Mouse (Mus musculus): Measurements from ENCODE around the gene Smim4.

Smim4 gene

DNA sequence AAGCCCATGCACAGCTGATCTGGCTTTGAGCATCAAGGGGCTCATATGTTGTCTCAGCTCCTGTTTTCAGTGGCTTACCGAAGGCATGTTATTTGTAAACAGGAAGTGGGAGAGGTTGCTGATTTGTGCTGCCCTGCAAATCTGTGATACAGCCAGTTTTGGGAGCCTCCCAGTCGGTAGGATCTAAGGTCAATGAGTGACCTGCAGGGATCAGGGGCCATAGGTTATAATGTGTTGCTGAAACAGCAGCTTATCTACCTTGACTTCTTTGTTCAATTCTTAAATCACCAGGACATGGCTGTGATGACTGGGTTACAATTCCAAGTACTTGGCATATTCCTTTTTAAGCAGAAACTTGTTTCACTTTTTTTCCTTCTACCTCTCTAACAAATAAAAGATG, 13.2 kb downstream of the Smim4 start:
- no peak for DNase-seq (ENCODE audit: low spot score)

DNA sequence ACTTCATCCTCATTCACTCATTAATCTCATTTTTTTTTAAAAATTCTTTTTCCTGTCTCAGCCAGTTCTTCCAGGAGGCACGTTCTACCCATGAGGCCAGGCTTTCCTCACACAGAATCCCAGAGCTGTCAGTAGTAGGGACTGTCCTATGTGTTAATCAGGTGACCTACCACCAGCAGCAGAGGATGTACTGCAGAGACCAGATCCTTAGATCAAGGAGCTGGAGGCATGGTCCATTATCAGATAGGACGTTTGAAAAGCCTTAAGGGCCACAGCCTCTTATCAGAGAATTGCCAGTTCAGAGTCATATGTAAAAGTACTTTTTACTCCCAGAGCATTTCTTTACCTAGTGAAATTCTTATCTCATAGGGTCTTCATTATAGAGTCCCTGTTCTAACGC, 14.7 kb downstream of the Smim4 start:
- no peak for DNase-seq (ENCODE audit: low spot score)

DNA sequence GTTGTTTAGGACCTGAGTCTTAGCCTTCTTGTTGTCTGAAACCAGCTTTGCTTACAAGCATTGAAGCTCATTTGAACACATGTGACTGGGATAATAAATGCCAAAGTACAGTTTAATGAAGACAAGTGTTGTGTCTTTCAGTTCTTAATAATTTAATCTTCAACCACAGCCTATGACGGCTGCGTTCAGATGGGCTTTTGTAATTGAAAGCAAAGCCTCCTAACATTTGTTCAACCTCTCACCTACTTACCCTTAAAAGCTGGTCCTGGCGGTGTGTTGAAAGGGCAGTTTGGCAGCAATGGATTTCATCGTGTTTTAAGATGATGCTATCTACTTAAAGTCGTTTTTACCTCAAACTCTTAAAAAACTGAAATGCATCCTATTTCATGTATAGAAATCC, 16.6 kb downstream of the Smim4 start:
- no peak for DNase-seq (ENCODE audit: low spot score)

DNA sequence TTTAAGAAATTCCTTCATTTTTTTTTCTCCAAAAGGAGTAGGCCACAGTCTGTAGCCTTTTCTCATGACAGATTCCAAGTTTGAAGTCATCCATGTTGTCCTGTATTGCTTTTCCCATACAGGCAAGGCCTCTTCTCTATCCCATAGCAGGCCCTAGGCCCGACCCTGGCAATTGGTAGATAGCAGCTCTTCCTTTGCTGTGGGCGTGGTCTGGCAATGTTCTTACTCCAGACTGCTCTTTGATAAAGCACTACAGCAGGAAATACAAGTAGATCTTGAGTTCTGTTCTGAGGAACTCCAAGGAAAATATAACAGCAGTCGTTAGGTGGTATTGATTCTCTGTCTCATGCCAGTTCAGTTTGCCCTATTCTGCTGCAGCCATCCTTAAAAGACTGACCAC, 18.1 kb downstream of the Smim4 start:
- no peak for DNase-seq (ENCODE audit: low spot score)

DNA sequence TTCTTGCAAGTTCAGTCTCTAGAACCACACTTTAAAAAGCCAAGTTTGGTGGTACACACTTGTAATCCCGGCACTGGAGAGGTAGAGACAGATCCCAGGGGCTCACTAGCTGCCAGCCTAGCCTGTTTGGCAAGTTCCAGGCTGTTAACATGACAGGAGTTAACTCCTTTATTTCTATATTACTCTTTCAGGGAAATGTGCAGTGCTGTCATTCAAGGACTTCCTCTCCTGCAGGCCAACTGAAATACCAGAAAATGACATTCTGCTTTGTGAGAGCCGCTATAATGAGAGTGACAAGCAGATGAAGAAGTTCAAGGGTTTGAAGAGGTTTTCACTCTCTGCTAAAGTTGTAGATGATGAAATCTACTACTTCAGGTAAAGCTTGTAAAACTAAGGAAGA, 23.6 kb downstream of the Smim4 start:
- DNase-seq (ENCODE audit: low spot score) = no peak

DNA sequence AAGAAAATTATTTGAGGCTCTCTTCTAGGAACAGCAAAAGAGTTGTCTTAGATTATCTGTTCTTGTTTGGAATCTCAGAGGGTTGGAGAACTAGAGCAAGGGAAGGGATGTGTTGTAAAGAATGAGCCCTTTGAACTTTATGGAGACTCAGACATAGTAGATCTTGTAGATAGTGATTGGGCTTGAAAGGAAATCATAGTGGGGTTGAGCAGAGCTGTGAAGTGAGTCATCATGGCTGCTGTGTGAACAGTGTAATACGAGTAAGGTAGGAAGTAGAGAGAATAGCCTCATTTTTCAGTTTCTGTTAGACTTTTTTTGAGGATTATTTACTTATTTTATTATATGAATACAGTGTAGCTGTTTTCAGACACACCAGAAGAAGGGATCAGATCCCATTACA, 38.8 kb downstream of the Smim4 start:
- DNase-seq (ENCODE audit: low spot score) = no peak

DNA sequence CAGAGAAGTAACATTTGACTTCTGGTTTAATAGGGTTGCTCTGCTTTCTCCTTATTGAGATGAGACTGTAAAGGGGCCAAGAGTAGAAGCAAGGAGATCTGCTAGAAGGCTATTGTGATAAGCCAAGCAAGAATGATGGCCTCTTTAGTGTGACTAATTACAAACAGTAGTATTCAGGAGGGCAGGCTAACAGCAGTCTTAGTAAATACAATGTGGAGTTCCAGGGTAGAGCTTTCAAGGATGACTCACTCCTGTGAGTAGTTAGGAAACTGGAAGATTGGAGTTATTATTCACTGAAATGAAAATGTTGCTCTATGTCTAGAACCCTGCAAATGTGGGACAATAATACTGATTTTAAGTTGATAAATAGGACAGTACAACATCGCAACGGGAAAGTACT, 40.2 kb downstream of the Smim4 start:
- DNase-seq (ENCODE audit: low spot score) = no peak

DNA sequence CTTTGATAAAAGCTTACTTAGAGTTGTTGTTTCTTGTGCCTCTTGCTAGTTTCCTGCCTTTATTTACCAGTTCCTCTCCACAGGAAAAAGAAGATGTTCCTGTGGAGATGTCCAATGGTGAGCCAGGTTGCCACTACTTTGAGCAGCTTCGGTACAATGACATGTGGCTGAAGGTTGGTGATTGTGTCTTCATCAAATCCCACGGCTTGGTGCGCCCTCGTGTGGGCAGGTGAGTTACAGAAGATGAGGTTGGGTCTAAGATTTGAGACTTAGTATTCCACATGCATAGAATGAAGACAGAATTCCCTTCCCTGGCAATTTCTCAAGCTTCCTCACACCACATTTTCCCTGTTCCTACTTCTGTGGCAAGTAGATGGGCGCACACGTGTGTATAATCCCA, 41.3 kb downstream of the Smim4 start:
- no peak for DNase-seq (ENCODE audit: low spot score)

DNA sequence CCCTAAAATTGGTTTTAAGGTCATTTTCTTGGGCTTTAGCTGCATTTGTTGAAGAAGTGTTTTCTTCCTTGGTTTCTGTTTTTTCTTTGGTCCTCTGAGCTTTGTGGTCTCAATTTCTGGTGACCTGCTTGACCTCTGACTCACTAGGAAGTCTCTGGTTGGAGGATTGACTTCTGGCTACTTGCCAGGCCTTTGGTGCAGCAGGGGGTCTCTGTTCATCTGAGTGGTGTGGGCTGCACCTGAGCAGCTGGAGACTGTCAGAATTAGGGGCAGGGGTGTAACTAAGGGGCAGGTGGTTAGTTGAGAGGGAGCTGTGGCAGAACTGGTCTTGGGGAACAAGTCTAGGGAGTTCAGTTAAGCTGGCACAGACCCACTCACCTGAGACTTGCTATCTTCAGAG, 47.6 kb downstream of the Smim4 start:
- peak; percentile 48 for DNase-seq (ENCODE audit: low spot score)

DNA sequence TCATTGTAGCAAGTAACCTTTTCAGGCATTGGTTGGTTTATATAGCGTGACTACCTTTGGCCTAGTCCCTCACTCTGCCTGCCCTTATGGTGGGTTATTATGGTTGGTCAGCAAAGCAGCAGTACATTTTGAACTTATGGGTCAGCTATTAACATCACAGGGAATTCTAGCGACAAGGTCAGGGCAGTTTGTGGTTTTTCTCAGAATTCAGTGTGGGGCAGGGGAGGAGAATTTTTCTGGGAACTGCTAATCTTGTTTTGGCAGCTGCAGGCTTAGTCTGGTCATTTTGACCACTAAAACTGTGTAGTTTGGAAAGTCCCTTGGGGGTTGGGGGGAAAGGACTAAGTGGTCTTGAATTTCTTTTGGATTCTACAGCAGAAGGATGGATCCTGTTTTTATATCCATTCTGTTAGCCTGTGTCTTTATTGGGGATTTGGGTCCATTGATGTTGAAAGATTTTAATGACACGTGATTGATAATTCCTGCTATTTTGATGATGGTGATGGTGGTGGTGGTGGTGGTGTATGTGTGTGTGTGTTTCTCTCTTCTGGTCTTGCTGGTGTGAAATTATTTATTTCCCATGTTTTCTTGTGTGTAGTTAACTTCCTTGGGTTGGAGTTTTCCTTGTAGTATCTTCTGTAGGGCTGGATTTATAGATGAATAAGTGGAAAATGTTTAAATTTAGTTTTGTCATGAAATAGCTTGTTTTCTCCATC, 49.3 kb downstream of the Smim4 start:
- peak; percentile 63 for DNase-seq (ENCODE audit: low spot score)

DNA sequence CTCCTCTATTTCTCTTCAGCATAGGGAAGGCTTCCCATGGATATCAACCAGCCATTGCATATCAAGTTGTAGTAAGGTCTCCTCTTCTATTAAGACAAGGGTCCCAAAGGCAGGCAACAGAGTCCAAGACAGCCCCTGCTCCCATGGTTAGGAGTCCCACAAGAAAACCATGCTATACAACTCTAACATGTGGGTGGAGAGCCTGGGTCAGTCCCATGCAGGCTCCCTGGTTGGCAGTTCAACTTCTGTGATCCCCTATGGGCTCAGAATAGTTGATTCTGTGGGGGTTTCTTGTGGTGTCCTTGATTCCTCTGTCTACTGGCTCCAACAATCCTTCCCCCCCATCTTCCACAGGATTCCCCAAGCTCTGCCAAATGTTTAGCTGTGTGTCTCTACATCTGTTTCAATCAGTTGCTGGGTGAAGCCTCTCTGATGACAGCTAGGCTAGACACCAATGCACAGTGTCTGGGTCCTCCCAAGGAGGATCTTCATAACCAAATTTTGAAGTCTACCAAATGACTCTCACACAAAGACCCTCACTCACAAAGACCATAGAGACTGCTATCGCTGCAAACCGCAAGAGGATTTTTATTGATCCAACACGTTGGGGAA, 50.1 kb downstream of the Smim4 start:
- DNase-seq (ENCODE audit: low spot score) = no peak

DNA sequence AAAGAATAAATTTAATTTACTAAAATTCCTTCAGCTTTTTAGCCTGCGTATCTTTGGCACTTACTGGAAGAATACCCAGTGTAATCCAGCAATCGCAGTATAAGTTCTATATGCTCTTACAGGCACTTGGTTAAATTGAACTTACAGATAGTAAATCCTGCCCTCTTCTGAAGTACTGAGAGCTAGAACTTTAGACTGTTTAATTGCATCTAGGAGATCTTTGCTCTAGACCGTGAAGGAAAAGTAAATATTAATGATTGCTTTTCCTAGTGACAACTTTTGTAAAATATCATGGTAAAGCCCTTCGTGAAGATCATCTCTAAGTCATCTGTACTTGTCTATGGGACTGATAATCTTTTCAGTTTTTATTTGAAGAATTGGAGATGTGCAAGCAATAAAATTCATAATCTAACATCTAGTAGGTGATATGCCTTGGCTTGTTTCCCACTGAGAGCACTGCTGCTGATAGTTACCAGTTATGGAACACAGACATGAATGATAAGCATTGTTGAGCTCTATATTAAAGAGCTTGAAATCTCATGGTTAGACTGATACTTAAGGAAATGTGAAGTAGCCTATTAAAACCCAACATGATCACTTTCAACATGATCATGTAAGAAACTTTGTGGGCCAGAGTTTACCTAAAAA, 59.5 kb downstream of the Smim4 start:
- DNase-seq (ENCODE audit: low spot score) = no peak

DNA sequence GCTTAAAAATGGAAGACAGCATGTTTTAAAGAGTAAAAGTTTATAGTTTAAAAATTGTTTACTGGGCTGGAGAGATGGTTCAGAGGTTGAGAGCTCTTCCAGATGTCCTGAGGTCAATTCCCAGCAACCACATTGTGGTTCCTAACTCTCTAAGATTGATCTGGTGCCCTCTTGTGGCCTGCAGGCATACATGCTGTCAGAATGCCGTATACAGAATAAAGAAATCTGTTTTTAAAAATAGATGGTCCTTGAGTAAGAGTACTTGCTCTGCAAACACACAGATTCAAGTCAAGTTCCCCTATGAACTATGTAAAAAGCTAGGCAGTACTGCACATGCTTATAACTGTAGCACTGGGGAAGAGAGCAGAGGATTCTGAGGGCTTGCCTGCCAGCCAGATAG, 66.5 kb downstream of the Smim4 start:
- no peak for DNase-seq (ENCODE audit: low spot score)

DNA sequence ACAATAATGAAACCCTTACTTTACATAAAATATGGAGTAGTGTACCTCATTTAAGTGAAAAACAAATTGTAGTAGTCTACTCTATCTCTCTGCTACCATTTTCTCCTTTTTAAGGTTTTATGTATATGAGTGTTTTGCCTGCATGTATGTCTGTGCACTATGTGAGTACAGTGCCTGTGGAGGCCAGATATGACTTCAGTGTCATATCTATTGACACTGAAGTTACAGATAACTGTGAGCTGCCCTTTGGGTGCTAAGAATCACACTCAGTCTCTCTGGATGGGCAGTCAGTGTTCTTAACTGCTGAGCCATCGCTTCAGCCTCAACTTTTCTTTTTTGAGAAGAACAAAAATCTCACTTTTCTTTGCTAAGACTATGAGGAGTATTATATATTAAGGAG, 82.9 kb downstream of the Smim4 start:
- no peak for DNase-seq (ENCODE audit: low spot score)

DNA sequence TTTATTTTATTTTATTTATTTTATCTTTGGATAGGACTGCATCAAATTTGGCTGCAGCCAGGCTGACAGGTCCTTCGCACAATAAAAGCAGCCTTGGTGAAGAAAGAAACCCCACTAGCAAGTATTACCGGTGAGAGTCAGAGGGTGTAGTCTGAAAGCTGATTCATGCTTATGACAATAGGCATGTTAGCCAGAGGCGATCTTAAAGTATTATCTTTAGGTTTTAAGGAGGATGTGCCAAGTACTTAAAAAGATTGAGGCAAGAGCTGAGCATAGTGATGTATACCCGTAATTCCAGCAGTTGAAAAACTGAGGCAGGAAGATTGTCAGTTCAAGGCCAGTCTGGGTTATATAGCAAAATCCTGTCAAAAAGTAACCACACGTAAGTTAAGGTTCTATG, 83.5 kb downstream of the Smim4 start:
- no peak for DNase-seq (ENCODE audit: low spot score)
